Mouse (Mus musculus): ENCODE results near the gene Sec14l2. TPM values are rescaled to one million over a fixed set of nuclear protein-coding genes. Genes with fewer than 3 reads are reported as not detected.

Gene Sec14l2
- 10 to 100 TPM; 37.7 to 45.2 TPM for total RNA-seq (2021)
- long read RNA-seq, experiment 1, transcript Sec14l2-201 (12 exons, 2,631 nt): major isoform, 28 of 38 reads
- long read RNA-seq, experiment 1, partial matches to known transcripts: 2 of 38 reads
- long read RNA-seq, experiment 1, other reads (novel, unspliced or antisense): 8 of 38 reads
- long read RNA-seq, experiment 2, transcript Sec14l2-201 (12 exons, 2,631 nt): major isoform, 24 of 38 reads
- long read RNA-seq, experiment 2, partial matches to known transcripts: 1 of 38 reads
- long read RNA-seq, experiment 2, other reads (novel, unspliced or antisense): 13 of 38 reads

DNA sequence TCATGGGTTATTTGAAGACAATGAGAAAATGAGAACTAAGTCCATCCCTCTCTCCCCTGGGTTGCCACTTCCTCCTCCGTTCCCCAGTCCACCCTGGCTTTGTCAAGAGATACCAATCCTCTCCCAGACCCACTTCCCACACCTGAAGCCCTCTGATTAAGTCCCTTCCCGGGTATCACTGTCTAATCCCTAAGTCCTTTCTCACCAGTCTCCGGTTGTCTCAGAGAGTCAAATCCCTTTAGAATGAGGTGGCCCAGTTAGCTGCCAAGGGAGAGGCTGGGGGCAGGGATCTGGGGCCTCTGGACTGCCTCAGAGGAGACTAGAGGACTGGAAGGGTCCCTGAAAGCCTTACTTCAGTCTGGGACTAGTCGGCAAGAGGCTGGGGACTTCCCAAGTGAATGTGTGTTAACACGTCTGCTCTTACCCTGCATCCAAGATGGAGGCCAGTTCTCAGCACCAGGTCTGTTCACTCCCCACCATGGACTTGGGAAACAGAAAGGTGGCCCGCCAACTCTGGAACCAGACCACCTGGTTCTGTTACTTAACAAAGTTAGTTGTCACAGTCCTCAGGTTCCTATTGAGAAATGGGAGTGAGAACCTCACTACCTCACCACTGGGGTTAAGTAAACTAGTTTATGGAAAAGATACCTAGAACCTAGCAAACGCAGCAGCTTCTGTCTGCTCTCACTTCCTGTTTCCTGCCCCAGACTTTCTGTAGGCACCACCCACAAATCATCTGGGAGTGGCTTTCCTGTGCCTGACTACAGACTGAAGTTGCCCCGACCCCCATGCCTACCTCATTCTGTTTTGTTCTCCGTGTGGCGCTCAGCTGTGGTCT lies at the start of gene Sec14l2:
Sec14l2 (minus strand) TSS at position 674 of the 838 bp plus-strand sequence.
- intact Hi-C loops (cut with DNase I): no loop called here
- H3K27ac ChIP-seq: no peak within 1 kb of the TSS
- DNase-seq (ENCODE audit: extremely low spot score in 1 of 2, low spot score in 2 of 2): no peak
- no peak within 1 kb of the TSS for H3K4me3 ChIP-seq
- TF ChIP-seq CTCF (IDR thresholded peaks at IDR 0.05): no peak

DNA sequence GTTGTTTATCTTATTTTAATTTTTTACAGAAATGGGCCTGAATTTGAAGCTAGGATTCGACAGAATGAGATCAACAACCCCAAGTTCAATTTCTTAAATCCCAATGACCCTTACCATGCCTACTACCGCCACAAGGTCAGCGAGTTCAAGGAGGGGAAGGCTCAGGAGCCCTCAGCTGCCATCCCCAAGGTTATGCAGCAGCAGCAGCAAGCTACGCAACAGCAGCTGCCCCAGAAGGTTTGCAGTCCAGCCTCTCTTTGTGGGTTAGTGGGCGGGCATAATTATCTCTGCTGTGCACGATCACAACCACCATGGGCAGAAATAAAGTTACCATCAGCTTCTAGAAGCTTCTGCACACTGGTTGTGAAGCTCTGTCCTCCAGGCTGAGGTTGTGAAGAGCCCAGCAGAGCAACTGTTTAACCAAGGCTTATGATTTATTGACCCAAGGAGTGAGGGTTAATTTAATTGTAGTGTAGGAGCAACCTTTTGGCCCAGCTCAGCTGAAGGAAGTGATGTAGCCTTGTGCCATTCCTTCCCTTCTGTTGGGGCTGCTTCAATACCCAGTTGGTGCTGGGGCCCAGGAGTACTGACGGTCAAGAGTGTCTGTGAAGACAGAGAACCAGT lies 43.4 kb upstream of the Sec14l2 start:
- TF ChIP-seq CTCF (IDR thresholded peaks at IDR 0.05): no peak
- intact Hi-C loops (cut with DNase I): no loop called here
- H3K27ac ChIP-seq: no peak overlapping the region

DNA sequence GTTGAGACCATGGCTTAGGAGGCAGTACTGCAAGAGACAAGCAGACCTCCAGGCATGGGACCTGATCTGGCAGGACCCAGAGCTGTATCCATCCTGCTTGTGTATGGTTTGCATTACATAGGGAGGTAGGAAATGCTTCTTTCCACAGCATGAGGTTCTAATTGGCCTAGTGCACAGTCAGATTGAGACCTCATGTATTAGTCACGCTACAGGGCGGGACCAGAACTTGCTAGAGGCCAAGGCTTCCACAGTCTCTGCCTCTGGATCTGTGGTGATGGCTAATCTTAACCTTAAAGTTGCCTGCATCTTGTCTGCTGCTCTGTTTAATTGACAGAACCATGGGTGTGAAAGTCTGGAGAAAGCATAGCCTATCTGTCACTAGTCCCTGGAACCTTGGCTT lies 41.5 kb upstream of the Sec14l2 start:
- Histone ChIP-seq H3K27ac (no peak overlapping the region), H3K4me3 (no peak overlapping the region)
- intact Hi-C loops (cut with DNase I): no loop called here
- DNase-seq (ENCODE audit: extremely low spot score in 1 of 2, low spot score in 2 of 2): no peak
- TF ChIP-seq CTCF (IDR thresholded peaks at IDR 0.05): no peak

More for the DNA sequence above, 43.4 kb upstream of the Sec14l2 start:
- H3K4me3 ChIP-seq: no peak overlapping the region
- DNase-seq (ENCODE audit: extremely low spot score in 1 of 2, low spot score in 2 of 2): no peak

DNA sequence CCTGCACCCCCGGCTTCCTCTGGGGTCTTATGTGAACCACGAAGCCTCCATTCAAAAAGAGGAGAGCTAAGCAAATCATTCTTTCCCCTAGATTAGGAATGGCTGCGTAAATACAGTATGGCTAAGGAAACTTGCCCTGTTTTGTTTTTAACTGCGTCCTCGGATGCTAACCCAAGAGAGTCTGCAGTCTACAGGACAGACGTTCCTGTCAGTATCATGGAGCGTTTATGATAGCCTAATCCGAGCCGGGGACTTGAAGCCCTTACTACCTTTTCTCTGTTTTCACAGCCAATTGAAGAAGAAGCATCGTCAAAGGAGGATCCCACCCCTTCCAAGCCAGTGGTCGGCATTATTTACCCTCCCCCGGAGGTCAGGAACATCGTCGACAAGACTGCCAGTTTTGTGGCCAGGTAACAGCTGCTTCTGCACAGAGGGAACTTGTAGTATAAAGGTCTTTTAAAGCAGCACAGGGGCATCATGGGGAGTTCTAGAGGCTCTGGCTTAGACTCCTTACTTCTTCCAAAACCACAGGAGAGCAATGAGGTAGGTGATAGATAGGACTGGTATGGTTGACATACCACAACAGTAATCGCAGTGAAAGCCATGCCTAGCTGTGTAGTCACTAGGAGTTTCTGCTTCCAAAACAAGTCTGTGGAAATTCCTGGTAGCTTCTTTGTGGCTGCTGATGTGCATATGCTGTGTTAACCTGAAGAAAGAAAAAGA lies 37.7 kb upstream of the Sec14l2 start:
- no peak for TF ChIP-seq CTCF (IDR thresholded peaks at IDR 0.05)
- Histone ChIP-seq H3K4me3 (peak overlapping the region; percentile 73), H3K27ac (peak overlapping the region; percentile 97)
- DNase-seq (ENCODE audit: extremely low spot score in 1 of 2, low spot score in 2 of 2): no peak
- intact Hi-C loops (cut with DNase I): loop anchor here (1.0 kb wide), 2 partner anchors 26 to 58 kb away; partner anchors contain the start of gene Rnf215

DNA sequence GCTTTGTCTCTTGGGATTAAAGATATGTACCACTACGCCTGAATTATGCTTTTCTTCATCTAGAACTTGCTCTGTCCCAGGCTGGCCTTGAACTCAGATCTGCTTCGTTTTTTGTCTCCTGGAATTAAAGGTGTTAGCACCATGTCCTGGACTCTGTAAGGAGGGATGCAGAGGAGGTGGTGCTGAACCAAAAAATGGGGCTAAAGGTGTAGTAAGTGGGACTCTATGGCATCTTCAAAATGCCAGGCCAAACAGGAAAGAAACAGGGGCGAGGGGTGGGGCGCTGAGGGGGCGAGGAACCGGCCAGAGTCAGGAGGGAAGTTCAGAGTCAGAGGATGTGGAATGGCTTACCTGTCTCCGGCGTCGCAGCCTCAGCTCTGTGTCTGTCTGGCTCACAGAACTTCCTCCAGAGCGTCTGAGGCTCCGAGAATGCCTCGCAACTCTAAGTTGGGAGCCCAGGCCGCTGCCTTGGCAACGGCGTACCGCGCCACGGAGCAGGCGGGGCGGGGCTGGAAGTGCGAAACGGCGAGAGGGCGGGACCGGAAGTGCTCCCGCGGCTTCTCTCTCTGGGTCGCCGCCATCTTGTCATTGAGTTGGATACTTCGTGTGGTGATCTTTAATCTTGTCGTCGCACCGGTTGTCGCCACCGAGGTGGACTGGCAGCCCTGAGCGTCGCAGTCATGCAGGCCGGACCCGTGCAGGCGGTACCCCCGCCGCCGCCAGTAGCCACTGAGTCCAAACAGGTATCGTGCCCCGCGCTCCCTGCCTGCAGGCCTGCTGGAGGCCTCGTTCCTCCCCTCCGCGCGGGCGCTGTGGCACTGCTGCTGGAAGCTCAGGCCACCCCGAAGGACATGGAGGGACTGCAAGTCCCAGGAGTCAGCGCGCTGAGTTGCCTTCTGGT lies 36.8 kb upstream of the Sec14l2 start, which contains the start of the genes Ccdc157 and Sf3a1:
Ccdc157 (minus strand) TSS at position 486 of the 901 bp plus-strand sequence.
Sf3a1 (plus strand) TSS at position 543 of the 901 bp plus-strand sequence.
- Histone ChIP-seq H3K27ac (peak within 1 kb of the TSS; percentile 97), H3K4me3 (peak within 1 kb of the TSS; percentile 73)
- peak; percentile 94 to 96 for DNase-seq (ENCODE audit: extremely low spot score in 1 of 2, low spot score in 2 of 2)
- intact Hi-C loops (cut with DNase I): loop anchor here (1.0 kb wide), 2 partner anchors 25 to 59 kb away; partner anchors contain the start of gene Rnf215
- no peak for TF ChIP-seq CTCF (IDR thresholded peaks at IDR 0.05)

DNA sequence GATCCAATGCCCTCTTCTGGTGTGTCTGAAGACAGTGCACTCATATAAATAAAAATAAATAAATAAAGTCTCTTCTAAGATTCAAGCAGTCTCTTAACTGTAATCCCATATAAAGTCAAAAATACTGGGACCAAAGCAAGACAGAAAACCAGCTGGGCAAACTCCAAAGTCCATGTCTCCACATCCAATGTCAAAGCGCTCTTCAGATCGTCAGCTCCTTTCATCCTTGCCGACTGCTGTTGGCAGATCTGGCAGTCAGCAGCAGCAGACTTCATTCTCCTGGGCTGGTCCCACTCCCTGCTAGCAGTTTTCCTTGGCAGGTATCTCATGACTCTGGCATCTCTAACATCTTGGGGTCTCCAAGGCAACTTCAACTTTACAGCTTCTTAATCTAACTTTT lies 35.5 kb upstream of the Sec14l2 start:
- DNase-seq (ENCODE audit: extremely low spot score in 1 of 2, low spot score in 2 of 2): no peak
- no peak for TF ChIP-seq CTCF (IDR thresholded peaks at IDR 0.05)
- Histone ChIP-seq H3K27ac (no peak overlapping the region), H3K4me3 (no peak overlapping the region)
- intact Hi-C loops (cut with DNase I): no loop called here

DNA sequence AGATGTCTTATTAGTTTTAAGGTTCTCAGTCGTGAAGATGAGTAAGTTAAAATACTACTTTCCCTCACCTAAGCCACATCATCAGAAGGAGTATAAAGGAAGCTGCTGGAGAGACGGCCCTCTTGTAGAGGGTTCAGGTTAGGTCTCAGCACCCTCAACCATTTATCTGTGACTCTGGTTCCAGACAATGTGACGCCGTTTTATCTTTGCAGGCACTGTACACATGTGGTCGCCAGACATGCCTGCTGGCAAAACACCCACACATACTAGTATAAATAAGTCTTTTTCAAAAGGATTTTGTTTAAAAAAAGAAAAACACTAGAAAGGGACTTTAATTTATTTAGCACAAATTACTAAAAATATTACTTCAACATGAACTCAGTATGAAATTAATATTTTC lies 32.4 kb upstream of the Sec14l2 start:
- DNase-seq (ENCODE audit: extremely low spot score in 1 of 2, low spot score in 2 of 2): no peak
- H3K4me3 ChIP-seq: no peak overlapping the region
- intact Hi-C loops (cut with DNase I): no loop called here
- no peak for TF ChIP-seq CTCF (IDR thresholded peaks at IDR 0.05)
- no peak overlapping the region for H3K27ac ChIP-seq

DNA sequence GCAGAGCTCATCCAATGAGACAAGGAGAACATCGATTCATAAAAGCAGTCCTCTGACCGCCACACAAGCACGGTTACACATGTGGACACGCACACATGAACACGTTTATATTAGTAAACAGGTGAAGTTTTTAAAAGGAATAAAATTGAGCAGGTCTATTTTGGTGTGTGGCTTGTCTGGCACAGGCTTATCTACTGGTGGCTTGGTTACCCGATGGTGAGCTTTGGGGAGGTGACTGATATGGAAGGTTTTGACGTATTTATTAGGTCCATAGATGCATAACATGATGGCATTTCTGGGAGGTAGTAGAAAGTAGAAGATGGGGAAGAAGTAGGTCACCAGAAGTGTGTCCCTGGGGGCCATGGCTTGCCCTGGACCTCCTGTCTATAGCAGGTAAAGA lies 30.5 kb upstream of the Sec14l2 start:
- H3K4me3 ChIP-seq: no peak overlapping the region
- TF ChIP-seq CTCF (IDR thresholded peaks at IDR 0.05): no peak
- intact Hi-C loops (cut with DNase I): no loop called here
- H3K27ac ChIP-seq: no peak overlapping the region
- DNase-seq (ENCODE audit: extremely low spot score in 1 of 2, low spot score in 2 of 2): no peak

DNA sequence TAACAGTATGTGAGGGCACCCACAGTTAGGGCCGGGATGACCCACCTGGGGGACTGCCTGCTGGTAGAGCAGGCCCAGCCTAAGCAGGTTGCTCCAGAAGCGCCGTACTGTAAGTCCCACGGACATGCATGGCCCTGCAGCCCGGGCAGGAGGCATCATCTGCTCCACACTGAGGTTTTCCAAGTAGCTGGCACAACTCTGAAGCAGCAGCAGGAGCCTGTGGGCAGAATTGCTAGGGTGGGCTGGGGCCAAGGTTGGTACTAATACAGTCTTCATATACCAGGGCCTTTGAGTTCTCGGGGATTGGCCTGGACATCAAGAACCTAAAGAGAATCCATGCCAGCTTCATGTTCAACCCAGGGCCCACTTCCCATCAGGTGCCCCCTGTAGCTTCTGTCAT lies 26.7 kb upstream of the Sec14l2 start:
- DNase-seq (ENCODE audit: extremely low spot score in 1 of 2, low spot score in 2 of 2): no peak
- no peak overlapping the region for H3K27ac ChIP-seq
- H3K4me3 ChIP-seq: no peak overlapping the region
- intact Hi-C loops (cut with DNase I): no loop called here
- TF ChIP-seq CTCF (IDR thresholded peaks at IDR 0.05): no peak

DNA sequence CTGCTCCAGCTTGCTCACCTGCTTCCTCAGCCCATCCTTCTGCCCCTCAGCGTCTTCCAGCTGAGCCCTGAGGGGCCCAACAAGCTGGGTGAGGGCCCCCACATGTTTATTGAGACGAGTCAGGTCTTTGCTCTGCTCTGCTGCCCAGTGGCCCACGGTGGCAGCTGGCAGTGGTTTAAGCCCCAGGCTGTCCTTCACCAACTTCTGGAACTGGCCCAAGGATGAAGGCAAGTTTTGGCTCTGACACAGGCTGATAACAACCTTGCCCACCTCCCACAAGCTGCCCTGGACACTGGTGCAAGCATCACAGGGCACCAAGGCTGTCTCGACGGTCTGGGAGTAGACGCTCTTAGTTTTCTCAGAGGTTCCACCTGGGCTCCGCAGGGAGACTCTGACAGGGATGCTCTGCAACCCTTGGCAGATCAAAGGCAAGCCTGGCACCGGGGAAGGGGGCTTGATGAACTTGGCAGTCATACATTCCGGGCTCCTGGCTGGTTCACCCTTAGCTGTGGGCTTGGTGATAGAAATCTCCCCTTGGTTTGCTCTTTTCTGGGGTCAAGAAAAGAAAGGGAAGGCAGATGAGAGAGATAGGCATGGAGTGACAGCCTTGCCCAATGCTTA lies 25.4 kb upstream of the Sec14l2 start:
- Histone ChIP-seq H3K4me3 (no peak overlapping the region), H3K27ac (no peak overlapping the region)
- no peak for TF ChIP-seq CTCF (IDR thresholded peaks at IDR 0.05)
- intact Hi-C loops (cut with DNase I): no loop called here
- DNase-seq (ENCODE audit: extremely low spot score in 1 of 2, low spot score in 2 of 2): no peak

Data from left cerebral cortex, adult 2 months (tissue).